Mouse (Mus musculus) left cerebral cortex, adult 2 months (tissue): ENCODE results near the gene Enpep. TPM values are rescaled to one million over a fixed set of nuclear protein-coding genes. Genes with fewer than 3 reads are reported as not detected.

ENCODE experiments used
- DNase-seq, 2 experiments: peaks; one replicate each; pipeline ENCODE4 v3.0.0; 2021 to 2022; ENCODE audit warnings: low spot score in 2 of 2, mixed read lengths in 1 of 2; ENCODE audit errors: extremely low spot score in 1 of 2
- H3K27ac ChIP-seq: fragments of 200-600 bp; 2 replicates; pipeline ENCODE4 v1.8.1; 2022
- H3K4me3 ChIP-seq: fragments of 200-600 bp; 2 replicates; pipeline ENCODE4 v1.8.1; 2022
- CTCF ChIP-seq: fragments of 200-600 bp; IDR thresholded peaks from 2 replicates; pipeline ENCODE4 v1.8.1; 2022; ENCODE audit warnings: antibody characterized with exemption, mild to moderate bottlenecking, moderate library complexity
- intact Hi-C: fragments of 180-260 bp; cut with DNase I; formaldehyde crosslinking; loops from one replicate; pipeline ENCODE4 v1.15.1; 2025
- total RNA-seq, 2 experiments: library from RNA; stranded (reverse); gene quantifications; 2 replicates each; pipeline ENCODE4 v1.2.3; 2021

Gene Enpep
- total RNA-seq, 2 experiments from 2014 or later: 1.7 to 2.0 TPM

GRCm38 (mm10) chr3:129308876-129309275 lies 23.6 kb downstream of the Enpep start:
- TF ChIP-seq CTCF: peak; percentile 39
- H3K4me3 ChIP-seq: no peak overlapping the region
- intact Hi-C loops: loop anchor here (1.0 kb wide), 1 partner anchor 113 kb away; no protein-coding TSS in a partner anchor
- DNase-seq: no peak
- H3K27ac ChIP-seq: no peak overlapping the region

- DNase-seq: no peak
- TF ChIP-seq CTCF: peak; percentile 73
- intact Hi-C loops: loop anchor here (1.0 kb wide), 1 partner anchor 114 kb away; no protein-coding TSS in a partner anchor
- no peak overlapping the region for H3K4me3 ChIP-seq
- H3K27ac ChIP-seq: no peak overlapping the region
Measured at GRCm38 (mm10) chr3:129308102-129308752, 24.3 kb downstream of the Enpep start.

GRCm38 (mm10) chr3:129303941-129304340 lies 28.6 kb downstream of the Enpep start:
- Histone ChIP-seq H3K27ac (no peak overlapping the region), H3K4me3 (no peak overlapping the region)
- TF ChIP-seq CTCF: peak; percentile 73
- intact Hi-C loops: loop anchor here (1.0 to 5.0 kb wide), 4 partner anchors 229 to 957 kb away; partner anchors contain the start of gene Elovl6
- DNase-seq: peak; percentile 23 to 38

- H3K27ac ChIP-seq: no peak overlapping the region
- intact Hi-C loops: loop anchor here (5.0 kb wide), 3 partner anchors 407 to 953 kb away; no protein-coding TSS in a partner anchor
- no peak for DNase-seq
Measured at GRCm38 (mm10) chr3:129299874-129300273, 32.6 kb downstream of the Enpep start.

GRCm38 (mm10) chr3:129298606-129299005 lies 33.9 kb downstream of the Enpep start:
- no peak overlapping the region for H3K4me3 ChIP-seq
- intact Hi-C loops: loop anchor here (5.0 kb wide), 1 partner anchor 774 kb away; no protein-coding TSS in a partner anchor
- no peak for DNase-seq
- no peak for TF ChIP-seq CTCF
- H3K27ac ChIP-seq: no peak overlapping the region

More at GRCm38 (mm10) chr3:129299874-129300273, 32.6 kb downstream of the Enpep start:
- TF ChIP-seq CTCF: peak; percentile 80
- no peak overlapping the region for H3K4me3 ChIP-seq

- no peak overlapping the region for H3K27ac ChIP-seq
- intact Hi-C loops: loop anchor here (5.0 kb wide), 1 partner anchor 775 kb away; no protein-coding TSS in a partner anchor
Measured at GRCm38 (mm10) chr3:129296994-129297393, 35.5 kb downstream of the Enpep start.

GRCm38 (mm10) chr3:129295883-129296282 lies 36.6 kb downstream of the Enpep start:
- DNase-seq: no peak
- intact Hi-C loops: loop anchor here (5.0 kb wide), 1 partner anchor 776 kb away; no protein-coding TSS in a partner anchor
- TF ChIP-seq CTCF: no peak
- no peak overlapping the region for H3K27ac ChIP-seq
- no peak overlapping the region for H3K4me3 ChIP-seq

More at GRCm38 (mm10) chr3:129296994-129297393, 35.5 kb downstream of the Enpep start:
- no peak for DNase-seq
- no peak for TF ChIP-seq CTCF
- H3K4me3 ChIP-seq: no peak overlapping the region

GRCm38 (mm10) chr3:129289536-129289935 lies 43.0 kb downstream of the Enpep start:
- no peak for DNase-seq
- no peak for TF ChIP-seq CTCF
- no peak overlapping the region for H3K27ac ChIP-seq
- H3K4me3 ChIP-seq: no peak overlapping the region
- intact Hi-C loops: no loop called here

GRCm38 (mm10) chr3:129287140-129287539 lies 45.4 kb downstream of the Enpep start:
- Histone ChIP-seq H3K27ac (no peak overlapping the region), H3K4me3 (no peak overlapping the region)
- intact Hi-C loops: no loop called here
- DNase-seq: no peak
- TF ChIP-seq CTCF: no peak

- no peak for TF ChIP-seq CTCF
- intact Hi-C loops: no loop called here
- no peak overlapping the region for H3K4me3 ChIP-seq
- no peak overlapping the region for H3K27ac ChIP-seq
- DNase-seq: no peak
Measured at GRCm38 (mm10) chr3:129286426-129286825, 46.1 kb downstream of the Enpep start.

- no peak for TF ChIP-seq CTCF
- DNase-seq: no peak
- intact Hi-C loops: no loop called here
- Histone ChIP-seq H3K4me3 (no peak overlapping the region), H3K27ac (no peak overlapping the region)
Measured at GRCm38 (mm10) chr3:129284326-129284725, 48.2 kb downstream of the Enpep start.

GRCm38 (mm10) chr3:129279441-129279840 lies 53.1 kb downstream of the Enpep start:
- H3K27ac ChIP-seq: no peak overlapping the region
- DNase-seq: no peak
- H3K4me3 ChIP-seq: no peak overlapping the region
- intact Hi-C loops: no loop called here
- TF ChIP-seq CTCF: no peak
